Mouse (Mus musculus) limb, embryonic 15.5 days (tissue): Measurements from ENCODE around the gene Zfp831. TPM values are rescaled to one million over a fixed set of nuclear protein-coding genes. Genes with fewer than 3 reads are reported as not detected.

ENCODE experiments used
- ATAC-seq: fragments of 200-750 bp; cut with Nextera tagmentation; 2 replicates; pipeline ENCODE4 v1.8.0; 2017; ENCODE audit warnings: low read depth, moderate TSS enrichment; ENCODE audit not compliant: insufficient number of reproducible peaks, low FRiP score, low TSS enrichment
- H3K27ac ChIP-seq: fragments of 300-500 bp; sonication (generic); 2 replicates; pipeline ENCODE4 v1.5.1; 2015; ENCODE audit warnings: moderate library complexity, mild to moderate bottlenecking, inconsistent platforms
- H3K27me3 ChIP-seq: fragments of 300-500 bp; sonication (generic); 2 replicates; pipeline ENCODE4 v1.6.1; 2015; ENCODE audit warnings: inconsistent platforms
- H3K36me3 ChIP-seq: fragments of 300-500 bp; sonication (generic); 2 replicates; pipeline ENCODE4 v1.6.1; 2015; ENCODE audit warnings: inconsistent platforms
- H3K4me1 ChIP-seq: fragments of 300-500 bp; sonication (generic); 2 replicates; pipeline ENCODE4 v1.6.1; 2015; ENCODE audit warnings: inconsistent platforms
- H3K4me2 ChIP-seq: fragments of 300-500 bp; sonication (generic); 2 replicates; pipeline ENCODE4 v1.6.1; 2015; ENCODE audit warnings: mild to moderate bottlenecking, inconsistent platforms
- H3K4me3 ChIP-seq: fragments of 300-500 bp; sonication (generic); 2 replicates; pipeline ENCODE4 v1.5.1; 2015; ENCODE audit warnings: mild to moderate bottlenecking, inconsistent platforms
- H3K9ac ChIP-seq: fragments of 300-500 bp; sonication (generic); 2 replicates; pipeline ENCODE4 v1.6.1; 2015; ENCODE audit warnings: inconsistent platforms
- H3K9me3 ChIP-seq: fragments of 300-500 bp; sonication (generic); 2 replicates; pipeline ENCODE4 v1.6.1; 2016; ENCODE audit warnings: inconsistent platforms
- WGBS: fragments of 180-500 bp; shearing (Covaris S2); methylation state at CpG from one replicate; pipeline ENCODE4 v1.1.7; 2015; 5-methylcytosine and 5-hydroxymethylcytosine counted together
- polyA plus RNA-seq: library from polyadenylated mRNA; unstranded; fragments of >200 nt; fragmentation: Nextera tagmentation; extraction: Ambion mirVana; gene quantifications from 2 replicates; pipeline ENCODE4 v1.2.1, GENCODE M21; 2015

The Zfp831 gene
- polyA plus RNA-seq: not detected in 2 replicates

DNA sequence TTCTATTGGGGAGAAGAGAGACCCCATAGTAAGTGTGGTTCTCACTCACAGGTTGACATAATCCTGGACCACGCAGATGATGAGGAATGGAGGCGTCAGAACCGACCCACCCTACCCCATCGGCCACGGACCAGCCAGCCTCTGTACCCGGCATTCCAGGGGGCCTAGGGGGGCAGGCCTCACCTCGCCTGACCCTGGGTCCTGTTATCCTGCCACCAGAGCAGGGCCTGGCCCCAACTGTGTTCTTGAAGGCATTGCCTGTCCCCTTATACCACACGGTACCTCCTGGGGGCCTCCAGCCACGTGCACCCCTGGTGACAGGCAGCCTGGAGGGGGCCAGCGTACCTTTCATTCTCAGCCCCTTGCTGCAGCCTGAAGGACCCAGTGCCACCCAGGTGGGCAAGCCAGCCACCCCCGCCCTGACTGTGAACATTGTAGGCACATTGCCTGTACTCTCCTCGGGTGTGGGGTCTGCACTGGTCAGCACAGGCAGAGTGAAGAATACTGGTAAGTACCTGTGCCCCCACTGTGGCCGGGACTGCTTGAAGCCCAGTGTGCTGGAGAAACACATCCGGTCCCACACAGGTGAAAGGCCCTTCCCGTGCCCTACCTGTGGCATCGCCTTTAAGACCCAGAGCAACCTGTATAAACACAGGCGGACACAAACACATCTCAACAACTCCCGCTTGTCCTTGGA is at the start of gene Zfp831:
Gene Zfp831, plus strand, starts transcription at position 87 of the 697 bp plus-strand sequence.
- no peaks in the 10 kb centered on the region for H3K4me1 ChIP-seq
- H3K27me3 ChIP-seq: no peaks in the 10 kb centered on the region
- WGBS: 82% methylated on average over 18 of the region's 18 CpGs
- 0 out of 2 replicates have a peak, but pooled peaks have one; percentile 14 for ATAC-seq
- H3K27ac ChIP-seq: no peak within 1 kb of the TSS
- no peak within 1 kb of the TSS for H3K9ac ChIP-seq
- no peaks in the 10 kb centered on the region for H3K9me3 ChIP-seq
- H3K36me3 ChIP-seq: no peaks in the 10 kb centered on the region
- H3K4me3 ChIP-seq: no peak within 1 kb of the TSS
- no peak within 1 kb of the TSS for H3K4me2 ChIP-seq

DNA sequence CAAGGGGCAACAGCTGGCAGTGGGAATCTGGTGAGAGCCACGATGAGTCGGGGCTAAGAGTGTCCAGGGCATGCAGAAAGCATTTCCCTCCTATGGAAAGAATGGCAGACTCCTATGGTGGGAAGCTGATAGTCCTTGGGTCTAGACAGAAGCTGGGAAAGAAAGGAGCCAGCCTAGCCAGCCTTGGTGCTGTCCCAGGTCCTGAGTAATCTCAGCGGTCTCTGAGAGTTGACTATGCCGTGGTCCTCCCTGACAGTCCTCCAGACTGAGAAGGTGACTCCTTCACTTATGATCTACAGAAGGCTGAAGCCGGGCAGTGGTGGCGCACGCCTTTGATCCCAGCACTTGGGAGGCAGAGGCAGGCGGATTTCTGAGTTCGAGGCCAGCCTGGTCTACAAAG is 48.4 kb upstream of the Zfp831 start:
- Histone ChIP-seq H3K27me3 (no peaks in the 10 kb centered on the region), H3K9ac (no peak overlapping the region), H3K4me3 (no peak overlapping the region), H3K27ac (no peak overlapping the region), H3K9me3 (no peaks in the 10 kb centered on the region), H3K4me2 (no peak overlapping the region), H3K36me3 (no peaks in the 10 kb centered on the region), H3K4me1 (peaks cover 4% of the 10 kb centered on the region; the same call in 1 of the 2 replicates)
- 81% methylated on average over 9 of the region's 9 CpGs for WGBS
- ATAC-seq: no peak

DNA sequence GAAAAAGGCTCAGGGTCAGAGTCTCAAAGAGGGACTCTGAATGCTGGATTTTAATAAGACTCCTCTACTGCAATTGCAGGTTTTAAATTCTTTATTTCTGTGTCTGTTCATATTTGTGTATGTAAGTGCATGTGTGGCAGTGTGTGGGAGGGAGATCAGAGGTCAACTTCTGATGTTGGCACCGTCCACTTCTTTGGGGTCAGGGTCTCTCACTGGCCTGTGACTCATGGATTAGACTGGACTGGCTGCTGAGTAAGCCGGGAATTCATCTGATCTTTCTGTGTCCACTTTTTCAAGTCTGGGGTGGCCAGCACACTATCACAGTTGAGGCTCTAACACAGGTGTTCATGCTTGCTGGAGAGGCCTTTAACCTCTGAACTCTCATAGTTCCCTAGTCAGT is 47.7 kb upstream of the Zfp831 start:
- no peak overlapping the region for H3K27ac ChIP-seq
- H3K4me2 ChIP-seq: no peak overlapping the region
- no peaks in the 10 kb centered on the region for H3K9me3 ChIP-seq
- whole genome bisulfite sequencing: 94% methylated on average over 2 of the region's 2 CpGs
- H3K4me3 ChIP-seq: no peak overlapping the region
- no peaks in the 10 kb centered on the region for H3K27me3 ChIP-seq
- no peak overlapping the region for H3K9ac ChIP-seq
- H3K36me3 ChIP-seq: no peaks in the 10 kb centered on the region
- ATAC-seq: no peak
- peaks cover 6% of the 10 kb centered on the region; the same call in 1 of the 2 replicates for H3K4me1 ChIP-seq

- Histone ChIP-seq H3K9me3 (no peaks in the 10 kb centered on the region), H3K27me3 (no peaks in the 10 kb centered on the region), H3K4me2 (no peak overlapping the region), H3K4me3 (no peak overlapping the region), H3K9ac (no peak overlapping the region), H3K27ac (no peak overlapping the region), H3K36me3 (no peaks in the 10 kb centered on the region), H3K4me1 (peaks cover 6% of the 10 kb centered on the region; the same call in 1 of the 2 replicates)
- 84% methylated on average over 15 of the region's 15 CpGs for WGBS
- no peak for ATAC-seq
Measured at GRCm38 (mm10) chr2:174596457-174596856, 46.9 kb upstream of the Zfp831 start.

DNA sequence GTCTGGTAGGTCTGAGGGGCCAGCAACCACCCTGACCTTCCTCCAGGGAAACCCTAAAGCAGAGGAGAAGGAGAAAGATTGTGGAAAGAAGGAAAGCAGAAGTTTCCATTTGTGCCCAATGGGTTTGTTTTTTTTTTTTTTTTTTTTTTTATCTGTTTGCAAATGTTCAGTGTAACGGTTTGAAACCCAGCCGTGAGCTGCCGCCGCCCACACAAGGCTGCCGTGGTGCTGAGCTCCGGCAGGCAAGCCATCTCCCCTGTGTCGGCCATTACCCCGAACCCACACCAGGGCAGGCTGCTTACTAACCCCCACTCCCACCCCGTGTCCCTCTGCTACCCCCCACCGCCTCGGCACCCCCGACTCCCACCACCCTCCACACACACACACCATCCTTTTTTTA is 44.9 kb upstream of the Zfp831 start:
- no peak overlapping the region for H3K9ac ChIP-seq
- no peak overlapping the region for H3K4me3 ChIP-seq
- WGBS: 71% methylated on average over 12 of the region's 12 CpGs
- no peaks in the 10 kb centered on the region for H3K36me3 ChIP-seq
- peaks cover 6% of the 10 kb centered on the region; the same call in 1 of the 2 replicates for H3K4me1 ChIP-seq
- ATAC-seq: no peak
- H3K27me3 ChIP-seq: no peaks in the 10 kb centered on the region
- H3K27ac ChIP-seq: no peak overlapping the region
- H3K4me2 ChIP-seq: no peak overlapping the region
- no peaks in the 10 kb centered on the region for H3K9me3 ChIP-seq

DNA sequence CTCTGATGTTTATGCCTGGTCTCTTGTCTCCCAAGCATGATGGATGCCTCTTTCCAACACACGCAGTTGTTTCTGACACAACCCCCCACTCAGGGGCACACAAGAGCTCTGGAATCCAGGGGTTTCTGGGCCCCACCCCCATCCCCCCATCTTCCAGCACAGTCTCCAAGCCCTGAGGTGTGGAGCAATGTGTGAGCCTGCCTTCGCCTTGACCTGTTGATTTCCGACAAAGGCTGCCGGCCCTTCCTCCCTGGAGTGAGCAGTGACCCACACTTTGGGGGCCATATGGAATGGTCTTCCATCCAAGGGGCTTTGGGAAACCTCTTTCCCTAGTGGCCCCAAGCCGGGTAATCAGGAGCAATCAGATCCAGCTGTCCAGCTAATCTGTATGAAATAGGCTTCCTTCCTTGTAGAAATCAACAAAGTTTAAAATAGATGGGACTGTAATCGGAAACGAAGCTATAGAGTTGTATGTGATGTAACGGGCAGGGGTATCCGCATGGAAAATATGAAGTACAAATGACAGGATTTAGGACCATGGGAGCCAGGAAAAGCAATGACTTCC is 44.2 kb upstream of the Zfp831 start:
- no peak overlapping the region for H3K9ac ChIP-seq
- 59% methylated on average over 9 of the region's 9 CpGs for WGBS
- H3K4me2 ChIP-seq: no peak overlapping the region
- H3K4me1 ChIP-seq: peaks cover 6% of the 10 kb centered on the region; the same call in 1 of the 2 replicates
- peak overlapping the region; percentile 51; the same call in 1 of the 2 replicates for H3K27ac ChIP-seq
- H3K36me3 ChIP-seq: no peaks in the 10 kb centered on the region
- no peaks in the 10 kb centered on the region for H3K27me3 ChIP-seq
- no peak for ATAC-seq
- H3K4me3 ChIP-seq: no peak overlapping the region
- no peaks in the 10 kb centered on the region for H3K9me3 ChIP-seq

DNA sequence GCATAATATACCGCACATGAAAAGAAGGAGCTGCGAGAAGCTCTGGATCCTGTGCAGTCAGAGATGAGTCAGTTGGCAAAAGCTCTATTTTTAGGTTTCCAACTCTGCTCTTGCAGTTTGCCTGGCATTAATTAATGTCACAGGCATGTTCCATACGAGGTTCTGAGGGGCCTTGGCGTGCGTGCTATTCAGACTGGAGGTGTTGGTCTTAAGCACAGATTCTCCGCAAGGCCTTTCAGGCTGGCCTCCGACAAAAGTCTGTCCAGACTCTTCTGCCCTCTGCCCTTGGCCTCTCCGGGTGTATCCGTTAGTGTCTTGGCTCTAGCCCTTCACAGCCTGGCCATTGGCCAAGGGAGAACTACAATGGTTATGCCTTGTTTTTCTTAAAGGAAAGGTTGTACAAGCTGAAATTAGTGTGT is 43.5 kb upstream of the Zfp831 start:
- Histone ChIP-seq H3K4me3 (no peak overlapping the region), H3K9ac (no peak overlapping the region), H3K9me3 (no peaks in the 10 kb centered on the region), H3K27ac (0 out of 2 replicates have a peak overlapping the region, but pooled peaks have one; percentile 24), H3K4me1 (peaks cover 6% of the 10 kb centered on the region; the same call in 1 of the 2 replicates), H3K27me3 (no peaks in the 10 kb centered on the region), H3K4me2 (no peak overlapping the region), H3K36me3 (no peaks in the 10 kb centered on the region)
- no peak for ATAC-seq
- WGBS: 61% methylated on average over 9 of the region's 9 CpGs

DNA sequence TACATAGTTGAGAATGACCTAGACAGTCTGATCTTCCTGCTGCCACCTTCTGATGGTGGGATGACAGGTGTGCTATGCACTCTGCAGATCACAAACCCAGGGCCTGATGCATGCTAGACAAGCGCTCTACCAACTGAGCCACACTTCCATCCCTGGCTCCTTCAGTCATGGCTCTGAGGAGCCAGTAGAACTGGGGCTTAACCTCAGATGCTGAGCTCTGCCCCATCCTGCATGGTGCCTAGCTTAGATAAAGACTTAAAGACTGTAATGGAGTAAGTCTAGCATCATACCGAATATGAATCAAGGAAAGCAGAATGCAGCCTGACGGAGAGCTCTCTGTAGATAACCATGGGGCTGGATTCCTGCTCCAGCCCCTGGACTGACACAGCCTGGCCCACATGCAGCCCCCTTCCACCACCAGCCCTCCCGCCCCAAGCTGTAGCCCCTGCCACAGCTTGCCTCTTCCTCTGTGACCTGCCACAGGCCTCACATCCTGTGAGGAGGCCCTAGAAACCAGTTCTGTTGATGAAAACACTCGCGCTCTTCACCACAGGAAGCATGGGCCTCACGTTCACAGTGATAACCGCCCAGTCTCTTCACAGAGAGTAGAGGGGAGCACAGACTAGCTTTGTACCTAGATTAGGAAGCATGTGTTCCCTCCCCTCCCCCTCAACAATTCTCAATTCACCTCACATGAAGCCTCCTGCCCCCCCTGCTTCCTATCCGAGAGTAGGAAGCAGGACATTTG is 41.2 kb upstream of the Zfp831 start:
- Histone ChIP-seq H3K27me3 (no peaks in the 10 kb centered on the region), H3K9ac (no peak overlapping the region), H3K4me2 (no peak overlapping the region), H3K4me3 (no peak overlapping the region), H3K9me3 (no peaks in the 10 kb centered on the region), H3K4me1 (peaks cover 6% of the 10 kb centered on the region; the same call in 1 of the 2 replicates), H3K27ac (peak overlapping the region; percentile 12; the same call in 1 of the 2 replicates), H3K36me3 (no peaks in the 10 kb centered on the region)
- no peak for ATAC-seq
- WGBS: 72% methylated on average over 9 of the region's 9 CpGs

DNA sequence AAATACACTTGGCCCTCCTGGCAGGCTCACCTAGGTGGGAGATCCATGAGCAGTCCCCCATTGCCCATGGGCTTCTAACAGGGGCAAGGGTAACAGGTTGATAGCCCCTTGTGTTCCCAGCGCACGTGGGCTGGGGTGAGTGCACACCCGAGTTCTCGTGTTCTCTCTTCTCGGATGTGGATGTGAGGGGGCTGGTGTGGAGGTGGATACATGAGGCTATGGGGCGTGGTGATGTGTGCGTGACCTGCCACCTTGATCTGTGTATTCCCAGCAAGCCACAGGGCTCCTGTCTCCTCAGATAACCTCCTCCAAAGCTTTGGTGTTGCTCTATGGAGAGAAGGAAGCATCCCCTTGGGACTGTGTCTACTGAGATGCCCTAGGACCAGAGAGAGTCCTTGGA is 40.0 kb upstream of the Zfp831 start:
- H3K9me3 ChIP-seq: no peaks in the 10 kb centered on the region
- H3K4me1 ChIP-seq: peaks cover 6% of the 10 kb centered on the region; the same call in 1 of the 2 replicates
- H3K9ac ChIP-seq: no peak overlapping the region
- 85% methylated on average over 7 of the region's 7 CpGs for WGBS
- no peak overlapping the region for H3K4me3 ChIP-seq
- H3K36me3 ChIP-seq: no peaks in the 10 kb centered on the region
- no peaks in the 10 kb centered on the region for H3K27me3 ChIP-seq
- no peak overlapping the region for H3K4me2 ChIP-seq
- H3K27ac ChIP-seq: no peak overlapping the region
- ATAC-seq: no peak

DNA sequence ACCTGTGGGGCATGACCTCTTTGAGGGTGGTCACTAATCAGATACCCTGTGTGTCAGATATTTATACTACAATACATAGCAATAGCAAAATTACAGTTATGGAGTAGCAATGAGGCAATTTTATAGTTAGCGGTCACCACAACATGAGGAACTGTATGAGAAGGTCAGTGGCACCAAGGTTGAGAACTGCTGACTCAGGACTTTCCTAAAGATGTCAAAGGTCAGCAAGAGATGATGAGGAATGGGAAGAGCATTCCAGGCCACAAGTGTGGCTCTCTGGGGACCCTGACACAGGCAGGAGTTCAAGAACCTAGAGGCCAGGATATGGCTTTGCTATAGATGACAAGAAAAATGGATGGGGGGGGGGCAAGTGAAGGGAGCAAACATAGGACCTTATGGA is 38.3 kb upstream of the Zfp831 start:
- H3K27me3 ChIP-seq: no peaks in the 10 kb centered on the region
- no peak overlapping the region for H3K4me2 ChIP-seq
- H3K4me3 ChIP-seq: no peak overlapping the region
- no peaks in the 10 kb centered on the region for H3K36me3 ChIP-seq
- no peak for ATAC-seq
- H3K9ac ChIP-seq: no peak overlapping the region
- 0 out of 2 replicates have a peak, but pooled peaks cover 2% of the 10 kb centered on the region for H3K4me1 ChIP-seq
- H3K9me3 ChIP-seq: no peaks in the 10 kb centered on the region
- 97% methylated on average over 1 of the region's 1 CpGs for WGBS
- no peak overlapping the region for H3K27ac ChIP-seq

DNA sequence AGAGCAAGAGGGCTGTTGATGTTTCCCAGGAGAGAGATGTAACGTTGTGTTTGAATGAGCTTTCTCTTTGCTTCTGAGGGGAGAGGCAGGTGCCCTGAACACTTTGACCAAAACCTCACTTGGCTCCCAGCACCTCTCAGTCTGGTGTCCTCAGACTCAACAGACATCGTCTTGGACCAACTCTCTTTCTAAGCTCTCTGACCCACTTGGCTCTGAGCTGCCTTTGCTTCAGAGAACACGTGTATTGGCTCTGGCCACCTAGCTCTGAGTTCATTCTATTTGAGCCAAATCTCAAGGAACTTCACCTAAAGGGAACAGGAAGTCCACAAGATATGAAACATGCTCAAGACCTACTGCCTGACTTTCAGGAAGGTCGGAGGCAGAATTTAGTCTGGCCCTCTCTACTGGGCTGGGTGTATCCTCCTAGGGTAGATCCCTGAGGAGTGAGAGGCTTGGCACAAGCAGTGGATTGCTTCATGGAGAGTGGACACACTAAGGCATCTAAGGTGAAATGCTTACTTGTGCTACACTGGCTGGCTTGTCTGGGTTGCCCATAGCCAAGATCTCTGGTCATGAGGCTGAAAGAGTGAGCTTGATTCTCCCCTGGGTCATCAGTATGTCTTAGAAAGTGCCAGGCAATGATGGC is 37.8 kb upstream of the Zfp831 start:
- H3K4me1 ChIP-seq: no peaks in the 10 kb centered on the region
- H3K27ac ChIP-seq: no peak overlapping the region
- 83% methylated on average over 4 of the region's 4 CpGs for WGBS
- H3K9me3 ChIP-seq: no peaks in the 10 kb centered on the region
- no peak overlapping the region for H3K4me3 ChIP-seq
- no peak for ATAC-seq
- no peak overlapping the region for H3K9ac ChIP-seq
- no peak overlapping the region for H3K4me2 ChIP-seq
- H3K36me3 ChIP-seq: no peaks in the 10 kb centered on the region
- no peaks in the 10 kb centered on the region for H3K27me3 ChIP-seq
